Mouse (Mus musculus) kidney, postnatal 0 days (tissue): ENCODE measurements at regions not wholly inside any gene's neighbourhood (a gene's known extent, or its start where the extent isn't known, plus 50 kb on each side); places are given as distances from the start of the nearest gene placed in this dataset.
A peak's percentile ranks its signal among the peaks of the same experiment; 100 is the strongest.

Experiments used
- ATAC-seq: fragments of 200-750 bp; cut with Nextera tagmentation; replicated peaks from 2 replicates; pipeline ENCODE4 v1.8.0; 2017; ENCODE audit warnings: low read depth, moderate number of reproducible peaks, moderate TSS enrichment, moderate library complexity; ENCODE audit not compliant: low FRiP score
- DNase-seq: peaks from one replicate; pipeline ENCODE4 v3.0.0-alpha.2; 2016; ENCODE audit warnings: low spot score
- H3K27ac ChIP-seq: fragments of 300-500 bp; sonication (generic); 2 replicates; pipeline ENCODE4 v1.5.1; 2014; ENCODE audit warnings: mild to moderate bottlenecking
- H3K27me3 ChIP-seq: fragments of 300-500 bp; sonication (generic); 2 replicates; pipeline ENCODE4 v1.6.1; 2014; ENCODE audit warnings: low read length, mixed read lengths; ENCODE audit not compliant: insufficient read depth
- H3K36me3 ChIP-seq: fragments of 300-500 bp; sonication (generic); 2 replicates; pipeline ENCODE4 v1.6.1; 2014; ENCODE audit warnings: low read length, mixed read lengths; ENCODE audit not compliant: insufficient read depth
- H3K4me1 ChIP-seq: fragments of 300-500 bp; sonication (generic); replicated peaks from 2 replicates; pipeline ENCODE4 v1.6.1; 2014; ENCODE audit warnings: antibody characterized with exemption, low read length, mixed read lengths; ENCODE audit not compliant: insufficient read depth
- H3K4me2 ChIP-seq: fragments of 300-500 bp; sonication (generic); 2 replicates; pipeline ENCODE4 v1.6.1; 2014; ENCODE audit warnings: mild to moderate bottlenecking, low read length, moderate library complexity, mixed read lengths
- H3K4me3 ChIP-seq: fragments of 300-500 bp; sonication (generic); replicated peaks from 2 replicates; pipeline ENCODE4 v1.5.1; 2014; ENCODE audit warnings: low read depth, low read length
- H3K9ac ChIP-seq: fragments of 300-500 bp; sonication (generic); 2 replicates; pipeline ENCODE4 v1.6.1; 2014; ENCODE audit warnings: low read depth, low read length
- H3K9me3 ChIP-seq: fragments of 300-500 bp; sonication (generic); replicated peaks from 2 replicates; pipeline ENCODE4 v1.6.1; 2016; ENCODE audit warnings: low read length, inconsistent platforms, mixed read lengths
- CTCF ChIP-seq: IDR thresholded peaks from 2 replicates; pipeline ENCODE4 v1.5.1; 2016; ENCODE audit warnings: antibody characterized with exemption, low read depth, mild to moderate bottlenecking, moderate library complexity
- WGBS: fragments of 180-500 bp; shearing (Covaris S2); extraction: QIAGEN DNeasy Blood & Tissue Kit; methylation state at CpG from one replicate; pipeline ENCODE4 v1.1.7; 2014; 5-methylcytosine and 5-hydroxymethylcytosine counted together

- H3K4me1 ChIP-seq: no peaks in the 10 kb centered on the region
- H3K4me3 ChIP-seq: no peak overlapping the region
- no peaks in the 10 kb centered on the region for H3K9me3 ChIP-seq
- 53% methylated on average over 5 of the region's 5 CpGs for WGBS
- ATAC-seq (no peak), DNase-seq (no peak)
- no peaks in the 10 kb centered on the region for H3K36me3 ChIP-seq
- no peak overlapping the region for H3K9ac ChIP-seq
- no peak overlapping the region for H3K4me2 ChIP-seq
- H3K27me3 ChIP-seq: no peaks in the 10 kb centered on the region
- H3K27ac ChIP-seq: no peak overlapping the region
- no peak for TF ChIP-seq CTCF
Measured at GRCm38 (mm10) chr4:92833835-92834234, 501.5 kb downstream of the Tusc1 start.

- ATAC-seq (no peak), DNase-seq (no peak)
- TF ChIP-seq CTCF: no peak
- H3K4me2 ChIP-seq: no peak overlapping the region
- no peaks in the 10 kb centered on the region for H3K36me3 ChIP-seq
- H3K27ac ChIP-seq: no peak overlapping the region
- no peaks in the 10 kb centered on the region for H3K9me3 ChIP-seq
- no peaks in the 10 kb centered on the region for H3K4me1 ChIP-seq
- H3K4me3 ChIP-seq: no peak overlapping the region
- no peak overlapping the region for H3K9ac ChIP-seq
- no peaks in the 10 kb centered on the region for H3K27me3 ChIP-seq
- 86% methylated on average over 1 of the region's 1 CpGs for WGBS
Measured at GRCm38 (mm10) chr4:92831181-92831715, 504.1 kb downstream of the Tusc1 start.

- peak; percentile 4 for DNase-seq
- Histone ChIP-seq H3K4me3 (no peak overlapping the region), H3K4me1 (no peaks in the 10 kb centered on the region), H3K27ac (no peak overlapping the region), H3K27me3 (no peaks in the 10 kb centered on the region), H3K36me3 (no peaks in the 10 kb centered on the region), H3K9me3 (no peaks in the 10 kb centered on the region), H3K4me2 (no peak overlapping the region), H3K9ac (no peak overlapping the region)
- no peak for TF ChIP-seq CTCF
- ATAC-seq: peak; percentile 71; the same call in 1 of the 2 replicates
Measured at GRCm38 (mm10) chr4:92827831-92828230, 507.5 kb downstream of the Tusc1 start.

- Histone ChIP-seq H3K9ac (no peak overlapping the region), H3K27ac (no peak overlapping the region), H3K4me3 (no peak overlapping the region), H3K9me3 (no peaks in the 10 kb centered on the region), H3K4me1 (no peaks in the 10 kb centered on the region), H3K4me2 (no peak overlapping the region), H3K36me3 (no peaks in the 10 kb centered on the region), H3K27me3 (no peaks in the 10 kb centered on the region)
- DNase-seq (no peak), ATAC-seq (no peak)
- no peak for TF ChIP-seq CTCF
Measured at GRCm38 (mm10) chr4:92827405-92827804, 507.9 kb downstream of the Tusc1 start.

- Histone ChIP-seq H3K9ac (no peak overlapping the region), H3K4me2 (no peak overlapping the region), H3K4me1 (no peaks in the 10 kb centered on the region), H3K36me3 (no peaks in the 10 kb centered on the region), H3K27me3 (no peaks in the 10 kb centered on the region), H3K27ac (no peak overlapping the region), H3K9me3 (no peaks in the 10 kb centered on the region), H3K4me3 (no peak overlapping the region)
- peak; percentile 54 for DNase-seq
- no peak for TF ChIP-seq CTCF
- peak; percentile 90 for ATAC-seq
Measured at GRCm38 (mm10) chr4:92826981-92827380, 508.3 kb downstream of the Tusc1 start.

- no peak for DNase-seq
- H3K9me3 ChIP-seq: no peaks in the 10 kb centered on the region
- H3K4me3 ChIP-seq: no peak overlapping the region
- H3K36me3 ChIP-seq: no peaks in the 10 kb centered on the region
- H3K27ac ChIP-seq: no peak overlapping the region
- H3K4me2 ChIP-seq: no peak overlapping the region
- no peaks in the 10 kb centered on the region for H3K27me3 ChIP-seq
- 88% methylated on average over 1 of the region's 1 CpGs for WGBS
- no peak for ATAC-seq
- no peaks in the 10 kb centered on the region for H3K4me1 ChIP-seq
- TF ChIP-seq CTCF: no peak
- no peak overlapping the region for H3K9ac ChIP-seq
Measured at GRCm38 (mm10) chr4:92788157-92788556, 547.2 kb downstream of the Tusc1 start.

GRCm38 (mm10) chr4:92778076-92778475 lies 557.2 kb downstream of the Tusc1 start:
- TF ChIP-seq CTCF: no peak
- H3K27me3 ChIP-seq: no peaks in the 10 kb centered on the region
- H3K4me1 ChIP-seq: no peaks in the 10 kb centered on the region
- no peak overlapping the region for H3K27ac ChIP-seq
- no peaks in the 10 kb centered on the region for H3K36me3 ChIP-seq
- H3K4me3 ChIP-seq: no peak overlapping the region
- no peak for ATAC-seq
- no peak overlapping the region for H3K4me2 ChIP-seq
- no peaks in the 10 kb centered on the region for H3K9me3 ChIP-seq
- H3K9ac ChIP-seq: no peak overlapping the region
- 84% methylated on average over 4 of the region's 4 CpGs for WGBS
- DNase-seq: no peak
